Mouse (Mus musculus) midbrain, embryonic 12.5 days (tissue): ENCODE measurements around the gene Slc25a44. TPM values are rescaled to one million over a fixed set of nuclear protein-coding genes. Genes with fewer than 3 reads are reported as not detected.
A peak's percentile ranks its signal among the peaks of the same experiment; 100 is the strongest.

Experiments
- ATAC-seq: fragments of 200-750 bp; cut with Nextera tagmentation; 2 replicates; pipeline ENCODE4 v1.8.0; 2017; ENCODE audit warnings: low read depth, moderate TSS enrichment, moderate library complexity; ENCODE audit not compliant: low FRiP score
- H3K27ac ChIP-seq: fragments of 300-500 bp; sonication (generic); replicated peaks from 2 replicates; pipeline ENCODE4 v1.5.1; 2016; ENCODE audit warnings: mild to moderate bottlenecking
- H3K27me3 ChIP-seq: fragments of 300-500 bp; sonication (generic); 2 replicates; pipeline ENCODE4 v1.6.1; 2016; ENCODE audit warnings: mild to moderate bottlenecking
- H3K36me3 ChIP-seq: fragments of 300-500 bp; sonication (generic); 2 replicates; pipeline ENCODE4 v1.6.1; 2016
- H3K4me1 ChIP-seq: fragments of 300-500 bp; sonication (generic); 2 replicates; pipeline ENCODE4 v1.6.1; 2016
- H3K4me2 ChIP-seq: fragments of 300-500 bp; sonication (generic); replicated peaks from 2 replicates; pipeline ENCODE4 v1.6.1; 2016; ENCODE audit warnings: mild to moderate bottlenecking, moderate library complexity
- H3K4me3 ChIP-seq: fragments of 300-500 bp; sonication (generic); 2 replicates; pipeline ENCODE4 v1.5.1; 2016; ENCODE audit warnings: mild to moderate bottlenecking
- H3K9ac ChIP-seq: fragments of 300-500 bp; sonication (generic); replicated peaks from 2 replicates; pipeline ENCODE4 v1.6.1; 2016; ENCODE audit warnings: mild to moderate bottlenecking, moderate library complexity
- H3K9me3 ChIP-seq: fragments of 300-500 bp; sonication (generic); 2 replicates; pipeline ENCODE4 v1.6.1; 2016; ENCODE audit warnings: mild to moderate bottlenecking
- WGBS: fragments of 180-500 bp; shearing (Covaris S2); methylation state at CpG from one replicate; pipeline ENCODE4 v1.1.7; 2016; 5-methylcytosine and 5-hydroxymethylcytosine counted together
- polyA plus RNA-seq: library from polyadenylated mRNA; unstranded; fragments of >200 nt; fragmentation: Nextera tagmentation; extraction: Ambion mirVana; gene quantifications from 2 replicates; pipeline ENCODE4 v1.2.1, GENCODE M21; 2016

Slc25a44 gene
- polyA plus RNA-seq, 1 experiment from 2014 or later, result 23.6 TPM

DNA sequence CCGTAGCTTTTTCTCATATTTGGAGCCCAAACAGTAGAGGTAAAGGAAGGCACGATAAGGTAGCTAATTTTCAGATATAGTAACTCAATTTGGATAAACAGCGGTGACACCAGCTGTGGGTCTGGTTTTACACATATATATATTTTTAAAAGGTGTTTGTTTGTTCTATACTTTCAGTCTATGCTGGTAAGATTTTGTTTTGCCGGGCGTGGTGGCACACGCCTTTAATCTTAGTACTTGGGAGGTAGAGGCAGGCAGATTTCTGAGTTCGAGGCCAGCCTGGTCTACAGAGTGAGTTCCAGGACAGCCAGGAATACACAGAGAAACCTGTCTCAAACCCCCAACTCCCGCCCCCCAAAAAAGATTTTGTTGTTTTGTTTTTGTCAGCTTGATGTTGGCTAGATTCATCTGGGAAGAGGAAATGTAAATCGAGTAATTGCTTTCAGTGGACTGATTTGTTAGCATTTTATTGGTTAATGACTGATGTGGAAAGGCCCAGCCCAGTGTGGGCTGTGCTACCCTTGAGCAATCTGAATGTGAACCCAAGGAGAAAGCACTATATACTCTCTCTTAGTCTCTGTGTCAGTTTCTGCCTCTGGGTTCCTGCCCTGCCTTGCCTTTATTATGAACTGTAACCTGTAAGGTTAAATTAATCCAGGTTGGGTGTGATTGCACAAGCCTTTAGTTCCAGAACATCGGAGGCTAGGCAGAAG, 925 bp upstream of the Slc25a44 start:
- WGBS, result 89% methylated on average over 10 of the region's 10 CpGs

GRCm38 (mm10) chr3:88425330-88425689, 371 bp upstream of the Slc25a44 start:
- peak overlapping the region; percentile 84; the same call in 1 of the 2 replicates for H3K4me3 ChIP-seq
- no peak for ATAC-seq
- peaks cover 13% of the 10 kb centered on the region for H3K36me3 ChIP-seq
- H3K9ac ChIP-seq, result no peak overlapping the region
- H3K27ac ChIP-seq, result 0 out of 2 replicates have a peak overlapping the region, but pooled peaks have one; percentile 15
- H3K9me3 ChIP-seq, result no peaks in the 10 kb centered on the region
- peaks cover 25% of the 10 kb centered on the region for H3K4me1 ChIP-seq
- H3K27me3 ChIP-seq, result peaks cover 6% of the 10 kb centered on the region; the same call in 1 of the 2 replicates
- peak overlapping the region; percentile 83 for H3K4me2 ChIP-seq
- 12% methylated on average over 2 of the region's 2 CpGs for WGBS

More for the DNA sequence above, 925 bp upstream of the Slc25a44 start:
- no peaks in the 10 kb centered on the region for H3K9me3 ChIP-seq
- H3K36me3 ChIP-seq, result peaks cover 8% of the 10 kb centered on the region
- H3K4me2 ChIP-seq, result no peak overlapping the region
- no peak overlapping the region for H3K9ac ChIP-seq
- H3K4me3 ChIP-seq, result no peak overlapping the region
- H3K27ac ChIP-seq, result 0 out of 2 replicates have a peak overlapping the region, but pooled peaks have one; percentile 15
- H3K27me3 ChIP-seq, result peaks cover 6% of the 10 kb centered on the region; the same call in 1 of the 2 replicates
- ATAC-seq, result no peak
- peaks cover 25% of the 10 kb centered on the region for H3K4me1 ChIP-seq

DNA sequence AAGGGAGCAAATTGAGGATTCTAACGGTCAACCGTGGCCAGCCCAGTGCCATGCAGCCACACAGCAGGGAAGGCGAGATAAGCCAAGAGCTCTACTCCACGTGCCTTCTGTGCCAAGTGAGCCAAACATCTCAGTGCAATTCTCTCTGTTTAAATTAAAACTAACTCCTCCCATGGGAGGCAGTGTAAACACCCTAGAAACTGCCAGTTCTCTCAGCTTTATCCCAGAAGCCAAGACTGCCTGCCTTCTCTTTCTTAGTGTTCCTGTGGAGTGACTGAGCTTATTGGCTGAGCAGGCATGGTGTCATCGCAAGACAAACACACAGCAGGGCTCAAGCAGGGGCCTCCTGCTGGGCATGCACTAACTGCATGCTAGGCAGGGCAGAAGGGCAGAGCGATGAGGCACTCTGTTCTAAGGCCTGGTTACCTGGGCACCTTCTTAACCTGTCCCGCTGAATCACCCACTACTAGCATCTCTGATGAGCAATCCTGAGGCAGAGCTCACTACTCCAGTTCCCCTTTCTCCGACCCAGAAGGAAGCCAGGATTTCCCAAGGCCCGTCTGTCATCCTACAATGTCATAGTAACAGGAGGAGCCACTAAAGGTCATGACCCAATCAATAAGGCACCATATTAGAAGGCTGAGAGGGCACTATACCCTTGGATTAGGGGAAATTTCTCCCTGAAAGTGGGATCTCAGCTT, 2.8 kb downstream of the Slc25a44 start:
- peaks cover 25% of the 10 kb centered on the region for H3K4me1 ChIP-seq
- no peak overlapping the region for H3K4me3 ChIP-seq
- H3K27me3 ChIP-seq, result no peaks in the 10 kb centered on the region
- no peaks in the 10 kb centered on the region for H3K9me3 ChIP-seq
- H3K9ac ChIP-seq, result peak overlapping the region; percentile 44; the same call in 1 of the 2 replicates
- H3K4me2 ChIP-seq, result 0 out of 2 replicates have a peak overlapping the region, but pooled peaks have one; percentile 2
- 30% methylated on average over 9 of the region's 9 CpGs for WGBS
- no peak for ATAC-seq
- peaks cover 43% of the 10 kb centered on the region for H3K36me3 ChIP-seq
- no peak overlapping the region for H3K27ac ChIP-seq

DNA sequence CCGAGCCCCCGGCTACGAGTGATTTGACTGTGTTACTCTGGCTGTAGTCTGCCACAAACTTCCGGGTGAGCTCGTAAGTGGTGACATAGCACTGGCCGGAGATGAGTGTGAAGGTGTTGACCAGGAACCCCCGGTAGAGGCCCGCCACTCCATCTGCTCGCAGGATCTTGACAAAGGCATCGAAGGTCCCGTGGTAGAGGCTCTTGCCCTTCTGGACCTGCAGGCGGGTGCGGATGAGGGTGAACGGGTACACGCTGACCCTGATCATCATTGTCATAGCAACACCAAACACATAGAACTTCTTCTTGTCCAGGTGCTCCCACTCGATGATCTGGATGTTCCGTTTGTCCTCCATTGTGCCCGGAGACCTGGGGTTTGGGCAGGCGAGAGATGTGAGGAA, 4.2 kb downstream of the Slc25a44 start:
- no peaks in the 10 kb centered on the region for H3K27me3 ChIP-seq
- no peak overlapping the region for H3K4me2 ChIP-seq
- H3K4me1 ChIP-seq, result peaks cover 25% of the 10 kb centered on the region
- H3K9me3 ChIP-seq, result no peaks in the 10 kb centered on the region
- H3K36me3 ChIP-seq, result peaks cover 55% of the 10 kb centered on the region
- WGBS, result 97% methylated on average over 19 of the region's 19 CpGs
- ATAC-seq, result no peak
- H3K9ac ChIP-seq, result no peak overlapping the region
- no peak overlapping the region for H3K27ac ChIP-seq
- H3K4me3 ChIP-seq, result no peak overlapping the region

DNA sequence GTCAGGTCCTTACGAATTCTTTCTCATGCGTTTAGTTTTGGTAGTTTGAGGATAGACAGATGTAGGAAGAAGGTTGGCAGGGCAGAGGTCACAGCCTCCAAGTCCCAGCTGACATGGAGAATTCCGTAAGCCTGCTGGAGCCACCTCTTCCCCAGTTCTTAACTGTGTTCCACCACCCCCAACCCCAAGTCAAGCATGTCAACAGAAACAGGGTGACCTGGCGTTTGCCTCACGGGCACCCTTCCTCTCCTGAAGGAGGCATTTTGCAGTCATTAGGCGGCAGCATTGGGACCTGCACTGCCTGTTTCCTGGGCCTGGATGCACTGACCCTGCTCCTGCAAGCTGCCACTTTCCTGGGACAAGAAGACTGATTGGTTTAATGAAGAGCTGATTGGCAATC, 6.9 kb downstream of the Slc25a44 start:
- no peaks in the 10 kb centered on the region for H3K9me3 ChIP-seq
- no peak for ATAC-seq
- no peak overlapping the region for H3K27ac ChIP-seq
- no peak overlapping the region for H3K4me3 ChIP-seq
- no peak overlapping the region for H3K4me2 ChIP-seq
- peaks cover 13% of the 10 kb centered on the region for H3K4me1 ChIP-seq
- WGBS, result 89% methylated on average over 6 of the region's 6 CpGs
- H3K9ac ChIP-seq, result no peak overlapping the region
- no peaks in the 10 kb centered on the region for H3K27me3 ChIP-seq
- H3K36me3 ChIP-seq, result peaks cover 76% of the 10 kb centered on the region

GRCm38 (mm10) chr3:88415668-88416067, 9.3 kb downstream of the Slc25a44 start:
- H3K9me3 ChIP-seq, result no peaks in the 10 kb centered on the region
- H3K36me3 ChIP-seq, result peaks cover 84% of the 10 kb centered on the region
- H3K4me1 ChIP-seq, result peaks cover 2% of the 10 kb centered on the region
- no peak overlapping the region for H3K4me2 ChIP-seq
- H3K27ac ChIP-seq, result no peak overlapping the region
- no peaks in the 10 kb centered on the region for H3K27me3 ChIP-seq
- H3K4me3 ChIP-seq, result no peak overlapping the region
- H3K9ac ChIP-seq, result no peak overlapping the region
- ATAC-seq, result no peak
- WGBS, result 89% methylated on average over 4 of the region's 4 CpGs

- ATAC-seq, result no peak
- Histone ChIP-seq H3K36me3 (peaks cover 53% of the 10 kb centered on the region), H3K4me3 (no peak overlapping the region), H3K9ac (no peak overlapping the region), H3K9me3 (no peaks in the 10 kb centered on the region), H3K4me2 (no peak overlapping the region), H3K27ac (no peak overlapping the region), H3K27me3 (no peaks in the 10 kb centered on the region), H3K4me1 (peaks cover 23% of the 10 kb centered on the region)
- WGBS, result 92% methylated on average over 11 of the region's 11 CpGs
These were observed 12.3 kb downstream of the Slc25a44 start for GRCm38 (mm10) chr3:88412636-88413035.

GRCm38 (mm10) chr3:88411681-88412080, 13.3 kb downstream of the Slc25a44 start:
- peaks cover 48% of the 10 kb centered on the region for H3K36me3 ChIP-seq
- no peak overlapping the region for H3K27ac ChIP-seq
- H3K27me3 ChIP-seq, result no peaks in the 10 kb centered on the region
- H3K9ac ChIP-seq, result no peak overlapping the region
- WGBS, result 91% methylated on average over 4 of the region's 4 CpGs
- H3K4me2 ChIP-seq, result no peak overlapping the region
- H3K4me1 ChIP-seq, result peaks cover 23% of the 10 kb centered on the region
- no peak overlapping the region for H3K4me3 ChIP-seq
- no peaks in the 10 kb centered on the region for H3K9me3 ChIP-seq
- no peak for ATAC-seq

GRCm38 (mm10) chr3:88410645-88411031, 14.3 kb downstream of the Slc25a44 start:
- no peaks in the 10 kb centered on the region for H3K27me3 ChIP-seq
- H3K9me3 ChIP-seq, result no peaks in the 10 kb centered on the region
- ATAC-seq, result no peak
- H3K4me2 ChIP-seq, result peak overlapping the region; percentile 70
- H3K4me1 ChIP-seq, result peaks cover 23% of the 10 kb centered on the region
- H3K27ac ChIP-seq, result peak overlapping the region; percentile 85
- peak overlapping the region; percentile 87 for H3K9ac ChIP-seq
- peaks cover 37% of the 10 kb centered on the region for H3K36me3 ChIP-seq
- peak overlapping the region; percentile 79 for H3K4me3 ChIP-seq
- 28% methylated on average over 7 of the region's 7 CpGs for WGBS

DNA sequence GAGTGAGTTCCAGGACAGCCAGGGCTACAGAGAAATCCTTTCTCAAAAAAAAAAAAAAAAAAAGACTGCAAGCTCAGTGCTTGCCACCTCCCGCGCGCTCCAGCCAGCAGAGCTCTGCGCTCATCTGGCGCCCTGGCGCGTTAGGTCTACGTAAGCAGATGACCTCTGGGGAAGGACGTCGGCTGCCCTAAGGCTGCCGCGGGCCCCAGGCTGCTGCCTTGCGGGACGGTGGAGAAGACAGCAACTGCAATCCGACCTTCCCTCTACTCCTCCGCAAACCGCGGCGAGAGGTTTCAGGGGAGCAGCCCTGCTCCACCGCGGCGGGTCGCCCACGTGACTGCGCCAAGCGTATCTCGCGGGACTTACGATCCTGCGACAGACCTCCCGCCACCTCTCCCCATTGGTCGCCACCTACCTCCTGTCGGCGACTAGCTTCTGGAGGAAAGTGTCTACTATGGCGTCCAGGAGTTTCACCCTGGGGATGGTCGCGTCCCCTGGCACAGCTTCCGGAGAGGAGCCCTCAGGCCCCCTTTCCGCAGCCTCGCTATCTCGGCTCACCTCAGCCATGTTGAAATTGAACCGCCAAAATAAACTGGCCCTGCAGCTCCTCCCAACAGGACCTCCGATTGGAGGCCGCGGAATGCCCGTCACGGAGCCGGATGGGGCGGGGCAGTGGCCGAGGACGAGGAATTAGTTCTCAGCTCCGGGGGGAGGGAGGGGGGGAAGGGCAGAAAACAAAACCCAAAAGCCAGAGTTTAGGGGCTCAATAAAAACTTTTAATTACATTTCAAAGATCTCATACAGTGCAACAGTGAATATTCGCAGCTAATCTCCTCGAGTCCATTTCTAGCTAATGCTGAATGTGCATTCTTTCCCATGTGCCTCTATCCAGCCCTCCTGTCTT, 14.9 kb downstream of the Slc25a44 start, which contains the start of gene Pmf1:
Gene Pmf1, minus strand, starts transcription at position 591 of the 904 bp plus-strand sequence.
- WGBS, result under 1% methylated on average over 54 of the region's 54 CpGs

DNA sequence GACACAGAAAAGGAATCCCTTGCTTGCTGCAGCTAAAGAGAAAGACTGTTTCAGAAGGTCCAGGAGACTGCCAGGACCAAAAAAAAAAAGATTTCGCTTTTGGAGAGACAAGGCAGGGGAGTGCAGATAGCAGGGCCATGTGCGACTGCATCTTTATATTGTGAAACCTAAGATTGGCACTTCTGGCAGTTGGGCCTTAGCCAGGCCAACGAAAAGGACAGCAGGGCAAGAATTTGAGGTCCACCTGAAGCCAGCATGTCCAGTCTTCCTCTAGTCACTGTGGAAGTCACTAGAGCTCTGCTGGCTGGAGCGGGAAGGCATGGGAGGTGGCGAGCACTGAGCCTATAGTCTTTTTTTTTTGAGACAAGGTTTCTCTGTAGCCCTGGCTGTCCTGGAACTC, 16.0 kb downstream of the Slc25a44 start:
- peak overlapping the region; percentile 79 for H3K4me3 ChIP-seq
- peak overlapping the region; percentile 87; the same call in 1 of the 2 replicates for H3K9ac ChIP-seq
- ATAC-seq, result no peak
- WGBS, result 75% methylated on average over 5 of the region's 5 CpGs
- no peak overlapping the region for H3K27ac ChIP-seq
- peaks cover 23% of the 10 kb centered on the region for H3K4me1 ChIP-seq
- H3K27me3 ChIP-seq, result no peaks in the 10 kb centered on the region
- H3K36me3 ChIP-seq, result peaks cover 28% of the 10 kb centered on the region
- H3K4me2 ChIP-seq, result peak overlapping the region; percentile 70
- H3K9me3 ChIP-seq, result no peaks in the 10 kb centered on the region

More for the DNA sequence above, 14.9 kb downstream of the Slc25a44 start, which contains the start of gene Pmf1:
- Histone ChIP-seq H3K4me1 (peaks cover 23% of the 10 kb centered on the region), H3K4me2 (peak within 1 kb of the TSS; percentile 70), H3K27me3 (no peaks in the 10 kb centered on the region), H3K36me3 (peaks cover 32% of the 10 kb centered on the region), H3K4me3 (peak within 1 kb of the TSS; percentile 79), H3K9me3 (no peaks in the 10 kb centered on the region), H3K27ac (peak within 1 kb of the TSS; percentile 85), H3K9ac (peak within 1 kb of the TSS; percentile 87)
- peak; percentile 92 for ATAC-seq
